Mouse (Mus musculus): Measurements from ENCODE around the gene Samd4. TPM values are rescaled to one million over a fixed set of nuclear protein-coding genes. Genes with fewer than 3 reads are reported as not detected.
A peak's percentile ranks its signal among the peaks of the same experiment; 100 is the strongest.

Gene Samd4
- polyA plus RNA-seq (2016; fragmentation: Nextera tagmentation; extraction: Ambion mirVana), result 3.1 and 4.6 TPM in 2 replicates

GRCm38 (mm10) chr14:46882431-46883067 is at the start of gene Samd4:
TSS of gene Samd4 (plus strand) at chr14:46882854.
- Histone ChIP-seq H3K4me3 (peak within 1 kb of the TSS; percentile 79), H3K9me3 (no peaks in the 10 kb centered on the region), H3K4me1 (peaks cover 53% of the 10 kb centered on the region), H3K27me3 (replicated peaks; ENCODE audit: low read depth, poor library complexity, severe bottlenecking) (no peaks in the 10 kb centered on the region), H3K27ac (replicated peaks) (peak within 1 kb of the TSS; percentile 93), H3K36me3 (replicated peaks) (no peaks in the 10 kb centered on the region; the same call in 1 of the 2 replicates)
- under 1% methylated on average over 54 of the region's 54 CpGs for WGBS
- DNase-seq (ENCODE audit: low spot score), result peak; percentile 93

GRCm38 (mm10) chr14:46839326-46839725 is 43.3 kb upstream of the Samd4 start:
- no peak for DNase-seq (ENCODE audit: low spot score)
- Histone ChIP-seq H3K27me3 (replicated peaks; ENCODE audit: low read depth, poor library complexity, severe bottlenecking) (no peaks in the 10 kb centered on the region), H3K4me1 (no peaks in the 10 kb centered on the region)

GRCm38 (mm10) chr14:46845706-46846105 is 36.9 kb upstream of the Samd4 start:
- Histone ChIP-seq H3K27me3 (replicated peaks; ENCODE audit: low read depth, poor library complexity, severe bottlenecking) (no peaks in the 10 kb centered on the region), H3K4me1 (no peaks in the 10 kb centered on the region), H3K4me3 (no peak overlapping the region), H3K27ac (replicated peaks) (no peak overlapping the region), H3K36me3 (replicated peaks) (peaks cover 77% of the 10 kb centered on the region), H3K9me3 (no peaks in the 10 kb centered on the region)
- 95% methylated on average over 11 of the region's 11 CpGs for WGBS
- DNase-seq (ENCODE audit: low spot score), result no peak

More at GRCm38 (mm10) chr14:46839326-46839725, 43.3 kb upstream of the Samd4 start:
- peaks cover 41% of the 10 kb centered on the region for H3K36me3 ChIP-seq (replicated peaks)
- WGBS, result 77% methylated on average over 4 of the region's 4 CpGs
- no peak overlapping the region for H3K4me3 ChIP-seq
- no peaks in the 10 kb centered on the region for H3K9me3 ChIP-seq
- no peak overlapping the region for H3K27ac ChIP-seq (replicated peaks)

GRCm38 (mm10) chr14:46848063-46848590 is 34.5 kb upstream of the Samd4 start:
- no peak for DNase-seq (ENCODE audit: low spot score)
- H3K27me3 ChIP-seq (replicated peaks; ENCODE audit: low read depth, poor library complexity, severe bottlenecking), result no peaks in the 10 kb centered on the region
- 84% methylated on average over 4 of the region's 4 CpGs for WGBS
- no peak overlapping the region for H3K27ac ChIP-seq (replicated peaks)
- H3K36me3 ChIP-seq (replicated peaks), result peaks cover 53% of the 10 kb centered on the region
- H3K4me1 ChIP-seq, result no peaks in the 10 kb centered on the region
- H3K4me3 ChIP-seq, result no peak overlapping the region
- no peaks in the 10 kb centered on the region for H3K9me3 ChIP-seq

- peaks cover 51% of the 10 kb centered on the region for H3K36me3 ChIP-seq (replicated peaks)
- no peaks in the 10 kb centered on the region for H3K9me3 ChIP-seq
- no peak overlapping the region for H3K4me3 ChIP-seq
- no peak for DNase-seq (ENCODE audit: low spot score)
- H3K4me1 ChIP-seq, result no peaks in the 10 kb centered on the region
- no peaks in the 10 kb centered on the region for H3K27me3 ChIP-seq (replicated peaks; ENCODE audit: low read depth, poor library complexity, severe bottlenecking)
- H3K27ac ChIP-seq (replicated peaks), result no peak overlapping the region
- WGBS, result 90% methylated on average over 5 of the region's 5 CpGs
These were observed 33.9 kb upstream of the Samd4 start for GRCm38 (mm10) chr14:46848736-46849135.

- Histone ChIP-seq H3K9me3 (no peaks in the 10 kb centered on the region), H3K27ac (replicated peaks) (no peak overlapping the region), H3K36me3 (replicated peaks) (peaks cover 51% of the 10 kb centered on the region), H3K4me3 (no peak overlapping the region), H3K27me3 (replicated peaks; ENCODE audit: low read depth, poor library complexity, severe bottlenecking) (no peaks in the 10 kb centered on the region), H3K4me1 (no peaks in the 10 kb centered on the region)
- DNase-seq (ENCODE audit: low spot score), result no peak
- WGBS, result 94% methylated on average over 1 of the region's 1 CpGs
These were observed 32.9 kb upstream of the Samd4 start for GRCm38 (mm10) chr14:46849769-46850168.

GRCm38 (mm10) chr14:46853677-46854076 is 29.0 kb upstream of the Samd4 start:
- H3K4me3 ChIP-seq, result no peak overlapping the region
- no peak overlapping the region for H3K27ac ChIP-seq (replicated peaks)
- no peak for DNase-seq (ENCODE audit: low spot score)
- 89% methylated on average over 11 of the region's 11 CpGs for WGBS
- no peaks in the 10 kb centered on the region for H3K9me3 ChIP-seq
- H3K36me3 ChIP-seq (replicated peaks), result peaks cover 26% of the 10 kb centered on the region
- no peaks in the 10 kb centered on the region for H3K27me3 ChIP-seq (replicated peaks; ENCODE audit: low read depth, poor library complexity, severe bottlenecking)
- no peaks in the 10 kb centered on the region for H3K4me1 ChIP-seq

GRCm38 (mm10) chr14:46862922-46863321 is 19.7 kb upstream of the Samd4 start:
- WGBS, result 90% methylated on average over 5 of the region's 5 CpGs
- Histone ChIP-seq H3K27me3 (replicated peaks; ENCODE audit: low read depth, poor library complexity, severe bottlenecking) (no peaks in the 10 kb centered on the region), H3K36me3 (replicated peaks) (peaks cover 18% of the 10 kb centered on the region), H3K9me3 (no peaks in the 10 kb centered on the region), H3K4me1 (no peaks in the 10 kb centered on the region), H3K27ac (replicated peaks) (no peak overlapping the region), H3K4me3 (no peak overlapping the region)
- DNase-seq (ENCODE audit: low spot score), result no peak

- H3K27me3 ChIP-seq (replicated peaks; ENCODE audit: low read depth, poor library complexity, severe bottlenecking), result no peaks in the 10 kb centered on the region
- H3K9me3 ChIP-seq, result no peaks in the 10 kb centered on the region
- no peak overlapping the region for H3K4me3 ChIP-seq
- H3K36me3 ChIP-seq (replicated peaks), result no peaks in the 10 kb centered on the region
- 4% methylated on average over 10 of the region's 10 CpGs for WGBS
- peak; percentile 72 for DNase-seq (ENCODE audit: low spot score)
- H3K27ac ChIP-seq (replicated peaks), result no peak overlapping the region
- peaks cover 49% of the 10 kb centered on the region for H3K4me1 ChIP-seq
These were observed 1.7 kb upstream of the Samd4 start for GRCm38 (mm10) chr14:46880935-46881334.

GRCm38 (mm10) chr14:46881581-46882430 is 848 bp upstream of the Samd4 start:
- DNase-seq (ENCODE audit: low spot score), result peak; percentile 67

GRCm38 (mm10) chr14:46883068-46883870 is 615 bp downstream of the Samd4 start:
- H3K27ac ChIP-seq (replicated peaks), result peak overlapping the region; percentile 93
- H3K9me3 ChIP-seq, result no peaks in the 10 kb centered on the region
- H3K4me1 ChIP-seq, result peaks cover 53% of the 10 kb centered on the region
- no peaks in the 10 kb centered on the region; the same call in 1 of the 2 replicates for H3K36me3 ChIP-seq (replicated peaks)
- peak; percentile 80 for DNase-seq (ENCODE audit: low spot score)
- no peaks in the 10 kb centered on the region for H3K27me3 ChIP-seq (replicated peaks; ENCODE audit: low read depth, poor library complexity, severe bottlenecking)
- H3K4me3 ChIP-seq, result peak overlapping the region; percentile 79
- WGBS, result under 1% methylated on average over 70 of the region's 70 CpGs

More at GRCm38 (mm10) chr14:46881581-46882430, 848 bp upstream of the Samd4 start:
- Histone ChIP-seq H3K4me1 (peaks cover 53% of the 10 kb centered on the region), H3K27ac (replicated peaks) (peak overlapping the region; percentile 93), H3K4me3 (peak overlapping the region; percentile 79), H3K36me3 (replicated peaks) (no peaks in the 10 kb centered on the region), H3K9me3 (no peaks in the 10 kb centered on the region), H3K27me3 (replicated peaks; ENCODE audit: low read depth, poor library complexity, severe bottlenecking) (no peaks in the 10 kb centered on the region)
- 3% methylated on average over 40 of the region's 40 CpGs for WGBS

GRCm38 (mm10) chr14:46883871-46884441 is 1.3 kb downstream of the Samd4 start:
- WGBS, result under 1% methylated on average over 29 of the region's 29 CpGs
- Histone ChIP-seq H3K36me3 (replicated peaks) (no peaks in the 10 kb centered on the region; the same call in 1 of the 2 replicates), H3K27me3 (replicated peaks; ENCODE audit: low read depth, poor library complexity, severe bottlenecking) (no peaks in the 10 kb centered on the region), H3K4me3 (peak overlapping the region; percentile 79), H3K9me3 (no peaks in the 10 kb centered on the region), H3K4me1 (peaks cover 53% of the 10 kb centered on the region), H3K27ac (replicated peaks) (peak overlapping the region; percentile 93)
- DNase-seq (ENCODE audit: low spot score), result peak; percentile 79

Data from embryonic facial prominence, embryonic 10.5 days (tissue).